Mouse (Mus musculus): ENCODE results near the gene Apba1. TPM values are rescaled to one million over a fixed set of nuclear protein-coding genes. Genes with fewer than 3 reads are reported as not detected.

Gene Apba1
- 100 to 1,000 TPM; 116 to 124 TPM for total RNA-seq (2021)

GRCm38 (mm10) chr19:23758554-23759321 is at the start of gene Apba1:
TSS of gene Apba1 (plus strand) at chr19:23758887.
- DNase-seq (ENCODE audit: low spot score in 2 of 2) = peak in 1 of 2 experiments; percentile 83
- intact Hi-C loops (cut with DNase I) = loop anchor here (1.0 to 5.0 kb wide), 5 partner anchors 71 to 216 kb away; partner anchors contain the start of gene Ptar1

DNA sequence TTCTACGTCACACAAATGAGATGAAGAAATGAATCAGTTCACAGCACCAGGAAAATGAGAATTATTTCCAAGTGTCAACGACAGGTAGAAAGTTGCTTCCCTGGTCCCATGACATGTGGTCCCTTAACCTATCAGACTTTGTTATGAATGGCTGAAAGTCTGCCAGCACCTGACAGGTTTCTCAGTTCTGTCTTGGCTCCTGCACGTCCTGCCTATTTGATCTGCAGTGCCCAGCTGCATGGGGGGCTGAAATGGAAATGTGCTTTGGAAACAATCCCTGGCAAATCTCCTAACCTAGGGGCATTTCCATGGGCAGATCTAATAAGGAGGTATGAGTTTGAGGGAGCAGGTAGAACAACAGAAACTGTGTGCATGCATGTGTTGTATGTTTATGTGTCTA is 12.2 kb upstream of the Apba1 start:
- intact Hi-C loops (cut with DNase I) = no loop called here
- DNase-seq (ENCODE audit: low spot score in 2 of 2) = no peak

DNA sequence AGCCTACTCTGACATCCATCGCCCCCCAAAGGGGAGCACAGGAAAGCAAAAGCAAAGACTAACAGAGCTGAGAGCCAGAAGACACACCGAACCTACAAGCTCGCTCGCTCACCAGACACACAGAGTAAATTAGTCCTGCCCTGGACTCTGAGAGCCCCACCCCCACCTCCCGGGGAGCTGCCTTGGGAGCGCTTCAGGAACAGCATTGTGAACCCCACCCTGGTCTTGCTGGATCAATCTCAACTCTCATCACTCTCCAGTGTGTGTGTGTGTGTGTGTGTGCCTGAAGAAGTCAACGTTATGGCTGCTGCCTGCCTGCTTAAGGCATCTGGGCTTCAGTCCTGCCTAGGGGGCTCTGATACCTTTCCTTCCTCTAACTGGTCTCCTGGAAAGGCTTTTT is 1.7 kb upstream of the Apba1 start:
- no peak for DNase-seq (ENCODE audit: low spot score in 2 of 2)
- intact Hi-C loops (cut with DNase I) = loop anchor here (5.0 kb wide), 2 partner anchors 105 to 215 kb away; no protein-coding TSS in a partner anchor

GRCm38 (mm10) chr19:23757961-23758553 is 630 bp upstream of the Apba1 start:
- intact Hi-C loops (cut with DNase I) = loop anchor here (1.0 to 5.0 kb wide), 5 partner anchors 71 to 216 kb away; partner anchors contain the start of gene Ptar1
- peak; percentile 95 to 97 for DNase-seq (ENCODE audit: low spot score in 2 of 2)

- peak; percentile 74 for DNase-seq (ENCODE audit: low spot score in 2 of 2)
- intact Hi-C loops (cut with DNase I) = loop anchor here (2.0 to 5.0 kb wide), 4 partner anchors 103 to 217 kb away; no protein-coding TSS in a partner anchor
These were observed 747 bp downstream of the Apba1 start for GRCm38 (mm10) chr19:23759322-23759945.

DNA sequence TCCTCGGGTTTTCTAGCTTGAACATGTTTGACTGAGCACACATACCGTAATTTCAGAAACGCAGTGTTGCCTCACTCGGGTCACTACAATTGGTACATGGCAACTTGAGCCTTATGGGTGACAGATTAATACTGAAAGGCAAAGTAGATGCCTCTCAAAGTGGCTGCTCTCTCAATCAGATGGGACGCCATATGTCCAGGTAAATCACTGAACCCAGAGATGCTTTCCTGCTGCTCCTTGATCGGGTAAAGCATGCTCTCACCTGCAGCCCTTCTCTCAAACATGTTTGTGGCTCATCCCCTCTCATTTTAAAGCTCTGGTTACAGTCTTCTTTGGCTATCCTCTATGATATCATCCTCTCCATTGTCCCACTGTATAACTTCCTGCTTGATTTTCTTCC is 4.7 kb downstream of the Apba1 start:
- intact Hi-C loops (cut with DNase I) = no loop called here
- DNase-seq (ENCODE audit: low spot score in 2 of 2) = no peak

GRCm38 (mm10) chr19:23764051-23764450 is 5.4 kb downstream of the Apba1 start:
- intact Hi-C loops (cut with DNase I) = no loop called here
- no peak for DNase-seq (ENCODE audit: low spot score in 2 of 2)

DNA sequence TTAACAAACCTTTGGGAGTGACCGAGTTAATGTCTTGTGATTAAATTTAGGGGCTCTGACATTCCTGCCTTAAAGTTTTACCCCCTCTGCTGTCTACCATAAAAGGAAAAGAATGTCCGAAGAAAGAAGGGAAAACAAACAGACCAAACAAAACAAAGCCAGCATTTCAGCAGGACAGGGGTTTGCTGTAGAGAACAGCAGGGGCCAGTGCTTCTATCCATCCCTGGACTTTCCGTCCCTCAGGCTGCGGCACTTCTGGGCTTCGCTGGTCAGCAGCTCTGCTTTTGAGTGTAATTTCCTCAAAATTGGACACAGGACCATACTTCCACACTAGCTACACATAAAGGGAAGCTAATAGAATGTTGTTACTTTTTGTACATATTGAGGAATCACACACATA is 10.2 kb downstream of the Apba1 start:
- no peak for DNase-seq (ENCODE audit: low spot score in 2 of 2)
- intact Hi-C loops (cut with DNase I) = no loop called here

- intact Hi-C loops (cut with DNase I) = no loop called here
These were observed 12.1 kb downstream of the Apba1 start for GRCm38 (mm10) chr19:23770494-23771423.

GRCm38 (mm10) chr19:23771971-23772370 is 13.3 kb downstream of the Apba1 start:
- no peak for DNase-seq (ENCODE audit: low spot score in 2 of 2)
- intact Hi-C loops (cut with DNase I) = no loop called here

More at GRCm38 (mm10) chr19:23770494-23771423, 12.1 kb downstream of the Apba1 start:
- DNase-seq (ENCODE audit: low spot score in 2 of 2) = no peak

- intact Hi-C loops (cut with DNase I) = no loop called here
- no peak for DNase-seq (ENCODE audit: low spot score in 2 of 2)
These were observed 16.7 kb downstream of the Apba1 start for GRCm38 (mm10) chr19:23775356-23775755.

- intact Hi-C loops (cut with DNase I) = no loop called here
- DNase-seq (ENCODE audit: low spot score in 2 of 2) = no peak
These were observed 20.4 kb downstream of the Apba1 start for GRCm38 (mm10) chr19:23779130-23779529.

GRCm38 (mm10) chr19:23780105-23780504 is 21.4 kb downstream of the Apba1 start:
- intact Hi-C loops (cut with DNase I) = no loop called here
- DNase-seq (ENCODE audit: low spot score in 2 of 2) = no peak

DNA sequence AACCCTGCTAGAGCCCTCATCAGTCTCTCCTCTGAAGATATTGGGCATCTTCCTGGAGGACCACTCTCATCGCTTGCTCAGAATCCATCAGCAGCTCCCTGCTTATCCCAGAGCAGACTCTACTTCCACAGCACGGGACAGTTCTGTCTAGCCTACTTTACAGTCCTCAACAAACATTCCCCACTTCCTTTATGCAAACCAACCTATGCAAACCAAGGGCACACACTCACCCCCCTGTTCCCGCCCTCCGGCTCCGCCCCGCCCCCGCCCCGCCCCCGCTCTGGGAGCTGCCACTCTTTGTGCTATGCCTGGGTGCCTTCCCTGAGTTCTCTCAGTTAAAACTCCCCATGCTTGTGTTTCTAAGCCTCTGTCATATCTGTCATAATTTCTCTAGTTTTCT is 23.3 kb downstream of the Apba1 start:
- DNase-seq (ENCODE audit: low spot score in 2 of 2) = no peak
- intact Hi-C loops (cut with DNase I) = no loop called here

- peak in 1 of 2 experiments; percentile 44 for DNase-seq (ENCODE audit: low spot score in 2 of 2)
- intact Hi-C loops (cut with DNase I) = no loop called here
These were observed 29.9 kb downstream of the Apba1 start for GRCm38 (mm10) chr19:23788420-23789132.

DNA sequence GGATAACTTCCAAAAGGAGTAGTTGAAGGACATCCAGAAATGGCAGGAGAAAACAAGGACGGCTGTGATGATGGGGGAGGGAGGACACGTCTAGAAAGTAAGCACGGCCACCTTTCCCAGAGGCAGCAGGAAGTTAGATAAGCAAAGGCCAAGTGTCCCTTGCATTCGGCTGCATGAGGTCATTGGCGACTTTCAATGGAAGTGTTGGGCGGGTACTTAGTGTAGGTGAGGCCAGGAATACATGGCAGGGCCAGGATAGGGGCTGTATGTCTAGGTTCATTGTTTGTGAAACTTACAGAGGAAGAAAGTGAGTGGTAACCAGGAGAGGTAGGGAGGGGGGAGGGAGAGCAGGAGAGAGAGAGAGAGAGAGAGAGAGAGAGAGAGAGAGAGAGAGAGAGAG is 33.0 kb downstream of the Apba1 start:
- DNase-seq (ENCODE audit: low spot score in 2 of 2) = no peak
- intact Hi-C loops (cut with DNase I) = no loop called here

GRCm38 (mm10) chr19:23792559-23792958 is 33.9 kb downstream of the Apba1 start:
- intact Hi-C loops (cut with DNase I) = no loop called here
- DNase-seq (ENCODE audit: low spot score in 2 of 2) = peak in 1 of 2 experiments; percentile 57

DNA sequence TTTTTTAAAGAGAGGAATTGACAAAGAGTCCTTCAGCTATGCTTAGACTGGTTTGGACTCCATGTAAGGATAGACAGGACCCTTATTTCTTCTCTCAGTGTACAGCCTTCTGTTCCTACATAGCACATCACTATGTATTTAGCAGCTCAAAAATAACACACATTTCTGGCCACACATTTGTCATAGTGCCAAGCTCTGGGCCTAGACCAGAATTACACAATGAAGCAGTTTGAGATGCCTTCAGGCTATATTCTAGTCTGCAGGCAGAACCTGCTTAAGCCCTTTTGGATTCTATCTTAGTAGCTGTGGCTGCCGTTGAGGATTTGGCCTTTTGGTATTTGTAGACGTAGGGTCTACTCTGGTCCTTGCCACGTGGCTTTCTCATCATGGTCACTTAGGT is 35.8 kb downstream of the Apba1 start:
- intact Hi-C loops (cut with DNase I) = no loop called here
- DNase-seq (ENCODE audit: low spot score in 2 of 2) = peak; percentile 39 to 85

GRCm38 (mm10) chr19:23795156-23795555 is 36.5 kb downstream of the Apba1 start:
- intact Hi-C loops (cut with DNase I) = no loop called here
- peak; percentile 26 to 60 for DNase-seq (ENCODE audit: low spot score in 2 of 2)

Measured in left cerebral cortex, postnatal 25 days (tissue).